Mouse (Mus musculus) right cerebral cortex, adult 18-20 months (tissue): ENCODE measurements around the gene Gm10251.
"Not testable (repeated sequence)": the region's sequence is repeated elsewhere in the genome, so short reads cannot be mapped to it uniquely, and the experiment has no call there.

Experiments used
- DNase-seq: peaks from one replicate; pipeline ENCODE4 v3.0.0; 2022; ENCODE audit warnings: mixed read lengths

Gene Gm10251

GRCm38 (mm10) chr14:6684070-6684469 is at the start of gene Gm10251:
Gene Gm10251 (minus strand): TSS chr14:6684170.
- not testable (repeated sequence) for DNase-seq

- not testable (repeated sequence) for DNase-seq
Observed at GRCm38 (mm10) chr14:6720151-6720550, 36.2 kb upstream of the Gm10251 start, which contains the start of gene Gm8050. Gene Gm8050 (minus strand): TSS chr14:6720251.

DNA sequence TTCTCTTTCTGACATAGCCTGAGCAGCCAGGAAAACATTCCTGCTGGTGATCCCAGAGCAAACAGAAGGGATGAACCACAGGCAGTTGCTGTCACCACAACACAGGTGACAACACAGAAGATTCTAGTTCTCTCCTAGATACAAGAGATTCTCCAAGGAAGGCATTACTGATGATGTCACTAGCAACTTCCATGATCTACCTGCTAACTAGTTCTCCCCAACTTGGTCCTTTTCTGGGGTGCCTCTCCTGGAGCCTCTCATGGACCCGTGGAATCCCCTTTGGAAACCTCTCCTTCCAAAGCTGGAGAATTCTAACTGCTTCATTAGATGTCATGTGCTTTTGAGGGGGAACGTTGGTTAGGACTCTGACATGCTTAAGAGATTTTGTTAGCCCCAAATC is 61.7 kb downstream of the Gm10251 start, which contains the start of gene Gm3460:
Gm3460 (minus strand) TSS at position 101 of the 400 bp plus-strand sequence.
- DNase-seq = not testable (repeated sequence)

DNA sequence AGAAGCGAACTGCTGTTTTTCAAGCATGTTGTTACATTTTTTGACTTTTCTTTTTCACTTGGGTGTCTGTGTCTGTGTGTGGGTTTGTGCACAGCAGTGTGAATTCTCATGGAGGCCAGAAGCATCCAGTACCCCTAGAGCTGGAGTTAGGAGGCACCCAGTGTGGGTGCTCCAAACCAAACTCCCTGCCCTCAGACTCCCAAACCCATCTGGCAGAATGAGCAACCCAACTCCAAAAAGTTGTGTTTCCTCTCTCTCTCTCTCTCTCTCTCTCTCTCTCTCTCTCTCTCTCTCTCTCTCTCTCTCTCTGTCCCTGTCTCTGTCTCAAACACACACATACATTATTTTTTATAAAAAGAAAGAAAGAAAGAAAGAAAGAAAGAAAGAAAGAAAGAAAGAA is 77.5 kb downstream of the Gm10251 start:
- DNase-seq = not testable (repeated sequence)

DNA sequence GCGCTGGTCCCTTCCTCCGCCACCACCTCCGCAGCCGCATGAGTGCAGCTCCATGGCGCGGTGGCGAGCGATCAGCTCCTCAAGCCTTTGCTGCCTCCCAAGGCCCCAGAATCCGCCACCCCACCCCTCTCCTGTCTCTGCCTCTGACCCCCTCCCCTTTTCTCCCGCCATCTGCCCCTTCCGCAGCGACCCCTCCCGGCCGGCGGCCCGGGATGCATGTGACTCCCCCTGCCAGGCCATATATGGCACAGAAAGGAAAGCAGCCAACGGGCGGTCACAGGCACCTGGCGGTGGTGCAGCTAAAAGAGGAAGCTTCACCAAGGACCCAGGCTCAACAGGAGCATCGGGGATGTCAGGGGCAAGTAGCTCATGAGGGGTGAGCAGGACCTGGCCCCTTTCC is 79.0 kb downstream of the Gm10251 start:
- peak; percentile 2 for DNase-seq

DNA sequence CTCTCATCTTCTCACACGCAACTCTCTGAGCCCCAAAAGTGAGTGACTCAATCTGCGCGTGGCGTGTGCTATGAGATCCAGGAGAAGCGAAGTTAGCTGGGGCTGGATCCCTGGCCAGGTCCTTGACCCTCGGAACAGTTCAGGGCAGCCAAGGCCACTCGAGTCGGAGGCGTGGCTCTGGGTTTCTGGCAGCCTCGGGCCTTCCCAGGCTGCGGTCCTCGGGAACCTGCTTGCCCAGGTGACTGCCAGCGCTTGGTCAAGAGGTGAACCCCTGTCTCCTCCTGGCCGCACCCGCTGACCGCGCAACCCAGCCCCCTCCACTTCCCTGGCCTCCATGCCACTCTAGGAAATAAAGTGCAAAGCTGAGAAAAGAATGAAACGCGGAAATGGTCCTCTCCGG is 79.4 kb downstream of the Gm10251 start:
- not testable (repeated sequence) for DNase-seq

GRCm38 (mm10) chr14:6590513-6590912 is 93.5 kb downstream of the Gm10251 start, which contains the start of gene Gm3629:
Gene Gm3629 (minus strand): TSS chr14:6590613.
- DNase-seq = not testable (repeated sequence)
